Mouse (Mus musculus): ENCODE data around the gene Kcnj4. TPM values are rescaled to one million over a fixed set of nuclear protein-coding genes. Genes with fewer than 3 reads are reported as not detected.

Gene Kcnj4
- polyA plus RNA-seq, 1 experiment, result 0.72 TPM

- TF ChIP-seq CTCF (IDR thresholded peaks at IDR 0.05; ENCODE audit: borderline replicate concordance, insufficient read depth, low read length), result no peak
- TF ChIP-seq POLR2A (IDR thresholded peaks at IDR 0.05; ENCODE audit: low read depth, low read length), result no peak
- no peak overlapping the region for H3K27ac ChIP-seq (ENCODE audit: insufficient read depth, low read length)
- H3K4me1 ChIP-seq (ENCODE audit: control insufficient read depth, insufficient read depth, low read length), result no peaks in the 10 kb centered on the region; the same call in 1 of the 2 replicates
- H3K4me3 ChIP-seq (ENCODE audit: insufficient read depth, low read length), result no peak overlapping the region
Measured at GRCm38 (mm10) chr15:79503438-79503837, 1.6 kb downstream of the Kcnj4 start.

DNA sequence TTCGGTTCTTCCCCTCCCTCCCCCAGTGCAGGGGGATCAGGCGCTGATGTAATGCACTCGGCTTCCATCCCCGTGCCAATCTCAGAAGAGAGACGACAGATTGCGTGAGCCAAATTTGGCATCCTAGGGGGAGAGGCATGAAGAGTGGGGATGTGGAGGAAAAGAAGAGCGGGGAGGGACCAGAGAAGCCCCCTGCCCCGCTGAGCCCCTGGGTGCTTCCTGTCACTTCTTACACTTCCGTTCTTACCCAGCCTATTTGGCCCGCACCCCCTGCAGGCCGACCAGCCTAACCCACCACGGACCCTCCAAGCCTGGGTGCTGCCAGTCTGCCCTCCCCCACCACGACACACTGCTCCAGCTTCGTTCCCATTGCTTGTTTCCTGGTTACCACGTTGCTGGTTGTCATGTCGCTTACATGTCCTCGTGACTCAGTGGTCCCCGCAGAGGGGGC lies 2.1 kb downstream of the Kcnj4 start:
- Histone ChIP-seq H3K4me3 (ENCODE audit: insufficient read depth, low read length) (no peak overlapping the region), H3K4me1 (ENCODE audit: control insufficient read depth, insufficient read depth, low read length) (no peaks in the 10 kb centered on the region; the same call in 1 of the 2 replicates), H3K27ac (ENCODE audit: insufficient read depth, low read length) (no peak overlapping the region)
- no peak for TF ChIP-seq CTCF (IDR thresholded peaks at IDR 0.05; ENCODE audit: borderline replicate concordance, insufficient read depth, low read length)
- no peak for TF ChIP-seq POLR2A (IDR thresholded peaks at IDR 0.05; ENCODE audit: low read depth, low read length)

- no peak for TF ChIP-seq POLR2A (IDR thresholded peaks at IDR 0.05; ENCODE audit: low read depth, low read length)
- TF ChIP-seq CTCF (IDR thresholded peaks at IDR 0.05; ENCODE audit: borderline replicate concordance, insufficient read depth, low read length), result no peak
- Histone ChIP-seq H3K4me1 (ENCODE audit: control insufficient read depth, insufficient read depth, low read length) (no peaks in the 10 kb centered on the region), H3K27ac (ENCODE audit: insufficient read depth, low read length) (no peak overlapping the region), H3K4me3 (ENCODE audit: insufficient read depth, low read length) (no peak overlapping the region)
Measured at GRCm38 (mm10) chr15:79500110-79500509, 4.9 kb downstream of the Kcnj4 start.

- H3K4me3 ChIP-seq (ENCODE audit: insufficient read depth, low read length), result no peak overlapping the region
- H3K27ac ChIP-seq (ENCODE audit: insufficient read depth, low read length), result no peak overlapping the region
- no peaks in the 10 kb centered on the region for H3K4me1 ChIP-seq (ENCODE audit: control insufficient read depth, insufficient read depth, low read length)
- TF ChIP-seq POLR2A (IDR thresholded peaks at IDR 0.05; ENCODE audit: low read depth, low read length) (no peak), CTCF (IDR thresholded peaks at IDR 0.05; ENCODE audit: borderline replicate concordance, insufficient read depth, low read length) (no peak)
Measured at GRCm38 (mm10) chr15:79493527-79493926, 11.5 kb downstream of the Kcnj4 start.

GRCm38 (mm10) chr15:79489463-79489862 lies 15.6 kb downstream of the Kcnj4 start:
- Histone ChIP-seq H3K4me1 (ENCODE audit: control insufficient read depth, insufficient read depth, low read length) (no peaks in the 10 kb centered on the region), H3K4me3 (ENCODE audit: insufficient read depth, low read length) (no peak overlapping the region), H3K27ac (ENCODE audit: insufficient read depth, low read length) (no peak overlapping the region)
- TF ChIP-seq CTCF (IDR thresholded peaks at IDR 0.05; ENCODE audit: borderline replicate concordance, insufficient read depth, low read length) (no peak), POLR2A (IDR thresholded peaks at IDR 0.05; ENCODE audit: low read depth, low read length) (no peak)

DNA sequence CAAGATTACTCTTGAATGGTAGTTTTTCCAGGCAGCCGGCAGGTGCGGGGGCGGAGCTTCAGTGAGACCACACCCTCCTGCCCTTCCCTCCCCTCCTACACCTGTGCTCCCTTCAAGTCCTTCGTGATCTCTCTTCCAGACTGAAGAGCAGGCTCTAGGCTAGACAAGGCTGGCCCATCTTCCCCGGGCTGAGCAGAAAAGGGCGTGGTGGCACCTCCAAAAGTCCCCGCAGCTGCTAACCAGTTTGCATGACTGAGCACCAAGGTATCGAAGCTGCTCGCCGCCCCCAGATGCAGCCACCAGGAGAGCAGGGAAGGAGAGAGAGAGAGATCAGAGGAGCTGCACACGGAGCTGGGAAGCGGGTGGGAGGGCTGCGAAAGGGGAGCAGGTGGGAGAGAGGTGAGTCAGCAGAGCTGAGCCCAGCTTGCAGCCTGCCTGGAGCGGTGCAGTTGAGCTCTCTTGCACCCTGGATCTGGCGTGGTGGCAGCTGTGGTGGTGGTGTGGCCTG lies 23.8 kb downstream of the Kcnj4 start:
- TF ChIP-seq POLR2A (IDR thresholded peaks at IDR 0.05; ENCODE audit: low read depth, low read length) (no peak), CTCF (IDR thresholded peaks at IDR 0.05; ENCODE audit: borderline replicate concordance, insufficient read depth, low read length) (no peak)
- Histone ChIP-seq H3K4me1 (ENCODE audit: control insufficient read depth, insufficient read depth, low read length) (no peaks in the 10 kb centered on the region), H3K27ac (ENCODE audit: insufficient read depth, low read length) (no peak overlapping the region), H3K4me3 (ENCODE audit: insufficient read depth, low read length) (no peak overlapping the region)

DNA sequence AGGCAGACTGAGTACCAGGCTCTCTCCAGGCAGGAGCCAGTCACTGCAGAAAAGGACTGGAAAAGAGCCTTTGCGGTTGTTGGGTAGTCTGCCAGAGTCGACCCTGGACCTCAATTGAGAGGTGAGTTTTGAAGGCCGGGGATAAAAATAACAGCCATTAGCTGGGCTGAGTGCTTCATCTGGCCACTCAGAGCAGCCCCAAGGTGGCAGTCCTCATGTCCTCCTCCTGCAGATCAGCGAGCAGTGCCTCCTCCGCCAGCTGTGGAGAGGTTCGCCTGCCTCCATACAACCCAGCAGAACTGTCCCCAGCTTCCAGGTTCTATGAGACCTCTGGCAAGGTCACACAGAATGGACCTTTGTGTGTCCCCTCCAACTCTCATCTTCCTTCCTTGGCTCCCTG lies 27.8 kb downstream of the Kcnj4 start:
- no peak overlapping the region for H3K4me3 ChIP-seq (ENCODE audit: insufficient read depth, low read length)
- TF ChIP-seq CTCF (IDR thresholded peaks at IDR 0.05; ENCODE audit: borderline replicate concordance, insufficient read depth, low read length) (no peak), POLR2A (IDR thresholded peaks at IDR 0.05; ENCODE audit: low read depth, low read length) (no peak)
- H3K27ac ChIP-seq (ENCODE audit: insufficient read depth, low read length), result no peak overlapping the region
- H3K4me1 ChIP-seq (ENCODE audit: control insufficient read depth, insufficient read depth, low read length), result no peaks in the 10 kb centered on the region

DNA sequence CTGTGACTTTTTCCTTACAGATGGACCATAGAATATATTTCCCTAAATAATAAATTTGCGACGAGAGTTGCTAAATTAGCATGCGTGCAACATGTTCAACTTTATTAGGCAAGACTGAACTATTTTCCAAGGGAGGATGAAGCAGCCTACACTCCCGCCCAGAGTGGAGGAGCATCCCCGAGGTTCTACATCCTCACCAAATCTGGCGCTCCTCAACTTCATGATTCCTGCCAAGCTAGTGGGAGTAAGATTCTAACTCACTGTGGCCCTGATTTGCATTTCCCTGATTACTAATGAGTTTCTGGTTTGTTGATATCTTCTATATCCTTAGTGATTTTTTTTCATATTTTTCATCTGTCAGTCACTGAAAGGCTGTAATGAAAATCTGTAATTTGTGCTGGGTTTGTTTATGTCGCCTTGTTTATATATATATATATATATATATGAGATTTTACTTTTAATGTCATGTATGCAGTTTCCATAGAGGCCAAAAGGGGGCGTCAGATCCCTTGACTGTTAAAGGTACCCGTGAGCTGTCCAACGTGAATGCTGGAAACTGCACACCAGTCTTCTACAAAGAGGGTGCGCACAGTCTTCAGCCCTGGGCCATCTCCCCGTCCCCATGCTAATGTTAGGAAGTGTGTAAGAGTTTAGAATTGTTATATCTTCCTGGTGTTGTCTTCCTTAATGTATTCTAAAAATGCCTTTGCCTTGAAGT lies 31.2 kb downstream of the Kcnj4 start:
- no peaks in the 10 kb centered on the region for H3K4me1 ChIP-seq (ENCODE audit: control insufficient read depth, insufficient read depth, low read length)
- TF ChIP-seq POLR2A (IDR thresholded peaks at IDR 0.05; ENCODE audit: low read depth, low read length) (no peak), CTCF (IDR thresholded peaks at IDR 0.05; ENCODE audit: borderline replicate concordance, insufficient read depth, low read length) (no peak)
- no peak overlapping the region for H3K27ac ChIP-seq (ENCODE audit: insufficient read depth, low read length)
- no peak overlapping the region for H3K4me3 ChIP-seq (ENCODE audit: insufficient read depth, low read length)

GRCm38 (mm10) chr15:79473042-79473441 lies 32.0 kb downstream of the Kcnj4 start:
- no peak for TF ChIP-seq POLR2A (IDR thresholded peaks at IDR 0.05; ENCODE audit: low read depth, low read length)
- no peak for TF ChIP-seq CTCF (IDR thresholded peaks at IDR 0.05; ENCODE audit: borderline replicate concordance, insufficient read depth, low read length)
- Histone ChIP-seq H3K4me3 (ENCODE audit: insufficient read depth, low read length) (no peak overlapping the region), H3K4me1 (ENCODE audit: control insufficient read depth, insufficient read depth, low read length) (no peaks in the 10 kb centered on the region), H3K27ac (ENCODE audit: insufficient read depth, low read length) (no peak overlapping the region)

- H3K4me3 ChIP-seq (ENCODE audit: insufficient read depth, low read length), result no peak overlapping the region
Measured at GRCm38 (mm10) chr15:79471095-79471494, 33.9 kb downstream of the Kcnj4 start.

More at GRCm38 (mm10) chr15:79471095-79471494, 33.9 kb downstream of the Kcnj4 start:
- TF ChIP-seq CTCF (IDR thresholded peaks at IDR 0.05; ENCODE audit: borderline replicate concordance, insufficient read depth, low read length) (no peak), POLR2A (IDR thresholded peaks at IDR 0.05; ENCODE audit: low read depth, low read length) (no peak)
- Histone ChIP-seq H3K4me1 (ENCODE audit: control insufficient read depth, insufficient read depth, low read length) (no peaks in the 10 kb centered on the region), H3K27ac (ENCODE audit: insufficient read depth, low read length) (no peak overlapping the region)

Data from embryonic fibroblast, embryonic 13.5 days (primary cell).